Mouse (Mus musculus): ENCODE data around the gene Tmem189.

Tmem189 gene

DNA sequence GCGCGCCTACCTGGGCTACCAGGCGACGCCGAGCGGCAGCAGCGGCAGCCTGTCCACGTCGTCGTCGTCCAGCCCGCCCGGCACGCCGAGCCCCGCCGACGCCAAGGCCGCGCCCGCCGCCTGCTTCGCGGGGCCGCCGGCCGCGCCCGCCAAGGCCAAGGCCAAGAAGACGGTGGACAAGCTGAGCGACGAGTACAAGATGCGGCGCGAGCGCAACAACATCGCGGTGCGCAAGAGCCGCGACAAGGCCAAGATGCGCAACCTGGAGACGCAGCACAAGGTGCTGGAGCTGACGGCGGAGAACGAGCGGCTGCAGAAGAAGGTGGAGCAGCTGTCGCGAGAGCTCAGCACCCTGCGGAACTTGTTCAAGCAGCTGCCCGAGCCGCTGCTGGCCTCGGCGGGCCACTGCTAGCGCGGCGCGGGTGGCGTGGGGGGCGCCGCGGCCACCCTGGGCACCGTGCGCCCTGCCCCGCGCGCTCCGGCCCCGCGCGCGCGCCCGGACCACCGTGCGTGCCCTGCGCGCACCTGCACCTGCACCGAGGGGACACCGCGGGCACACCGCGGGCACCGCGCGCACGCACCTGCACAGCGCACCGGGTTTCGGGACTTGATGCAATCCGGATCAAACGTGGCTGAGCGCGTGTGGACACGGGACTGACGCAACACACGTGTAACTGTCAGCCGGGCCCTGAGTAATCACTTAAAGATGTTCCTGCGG lies at the start of gene Tmem189:
Gene Tmem189 (minus strand): TSS at position 322 of the 718 bp plus-strand sequence.
- DNase-seq (ENCODE audit: low read depth, low spot score): no peak

DNA sequence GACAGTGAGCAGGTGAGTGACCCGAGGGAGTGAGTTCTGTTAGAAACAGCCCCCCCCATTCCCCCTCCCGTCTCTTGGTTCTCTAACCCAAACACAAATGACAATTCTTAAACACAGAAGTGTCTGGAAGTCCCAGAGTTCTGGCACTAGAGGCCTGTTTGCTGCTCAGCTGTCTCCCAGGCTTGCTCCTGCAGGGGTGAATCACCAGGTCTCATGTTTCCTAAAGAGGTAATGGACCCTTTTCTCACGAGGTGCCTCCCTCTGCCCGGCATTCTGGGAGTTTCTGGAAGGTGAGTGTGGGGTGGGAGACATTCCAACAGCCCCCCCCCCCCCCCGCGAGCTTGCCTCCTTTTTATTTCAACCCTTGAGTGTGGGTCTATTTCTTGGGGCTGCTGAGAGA lies 49.4 kb upstream of the Tmem189 start:
- no peak for DNase-seq (ENCODE audit: low read depth, low spot score)

DNA sequence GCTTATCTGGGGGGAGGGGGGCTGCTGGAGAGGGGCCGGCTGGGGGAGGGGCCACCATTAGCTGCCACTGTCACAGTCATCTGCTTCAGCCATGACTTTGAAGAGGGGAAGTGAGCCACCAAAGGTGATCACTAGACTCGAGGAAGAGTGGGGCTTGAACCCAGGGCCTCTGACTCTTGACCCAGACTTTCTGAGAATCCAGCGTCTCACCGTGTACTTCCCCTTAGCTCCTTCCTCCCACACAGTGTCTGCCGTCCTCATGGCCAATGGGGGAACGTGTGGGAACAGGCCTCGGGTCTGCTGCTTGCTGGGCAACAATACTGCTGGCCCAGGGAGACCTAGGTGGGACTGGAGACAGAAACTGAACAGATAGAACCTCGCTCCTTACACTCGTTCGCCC lies 45.2 kb upstream of the Tmem189 start:
- no peak for DNase-seq (ENCODE audit: low read depth, low spot score)

DNA sequence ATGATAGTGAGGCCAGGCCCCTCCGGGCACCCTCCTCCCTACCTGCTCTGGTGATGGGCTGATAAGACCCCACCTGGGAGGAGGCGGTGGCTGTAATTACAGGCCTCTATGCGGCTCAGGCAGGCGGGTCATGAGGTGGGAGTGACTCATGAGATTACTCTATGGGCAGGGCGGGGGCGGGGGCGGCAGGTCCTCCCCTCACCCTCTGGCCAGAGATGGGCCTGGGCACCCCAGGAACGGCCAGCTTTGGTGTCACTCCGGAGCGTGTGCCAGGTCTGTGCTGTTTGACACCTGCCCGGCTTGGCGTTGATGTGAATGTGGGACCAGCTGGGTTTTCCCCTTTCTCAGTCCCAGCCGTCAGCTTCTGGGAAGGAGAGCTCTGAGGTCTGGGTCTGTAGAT lies 41.5 kb upstream of the Tmem189 start:
- DNase-seq (ENCODE audit: low read depth, low spot score): no peak

DNA sequence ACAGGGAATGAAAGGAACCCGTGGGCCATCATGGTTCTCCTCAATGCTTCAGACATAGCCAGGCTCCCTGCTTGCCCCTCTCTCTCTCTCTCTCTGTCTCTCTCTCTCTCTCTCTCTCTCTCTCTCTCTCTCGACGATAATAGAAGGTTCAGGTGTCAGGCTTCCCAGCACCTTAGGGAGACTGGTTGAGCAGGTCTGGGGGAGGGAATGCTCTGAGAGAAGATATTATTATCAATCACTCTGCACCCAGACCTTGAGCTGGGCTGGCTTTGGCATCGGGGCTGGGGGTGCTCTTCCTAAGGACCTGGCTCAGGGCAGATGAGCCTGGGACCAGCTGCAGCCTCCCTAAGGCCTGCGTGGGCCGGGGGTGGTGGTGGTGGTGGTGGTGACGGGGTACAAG lies 40.4 kb upstream of the Tmem189 start:
- no peak for DNase-seq (ENCODE audit: low read depth, low spot score)

DNA sequence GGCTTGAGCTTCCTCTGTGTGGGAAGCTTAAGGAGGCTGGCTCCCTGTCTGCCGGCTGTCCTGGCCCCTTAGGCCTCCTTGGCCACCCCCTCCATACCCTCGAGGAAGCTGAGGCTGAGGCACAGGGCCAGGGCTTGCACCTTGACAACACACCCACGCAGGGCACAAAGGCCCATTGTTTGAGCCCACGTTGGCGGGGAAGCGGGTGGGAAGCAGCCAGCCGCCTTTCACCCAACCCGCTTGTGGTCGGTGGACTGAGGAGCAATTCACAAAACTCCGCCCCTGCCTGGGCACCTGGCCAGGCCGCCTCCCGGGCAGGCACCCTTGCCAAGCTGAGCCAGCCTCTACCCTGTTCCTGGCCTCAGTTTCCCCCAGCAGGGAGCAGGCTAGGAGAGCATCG lies 37.5 kb upstream of the Tmem189 start:
- DNase-seq (ENCODE audit: low read depth, low spot score): no peak

DNA sequence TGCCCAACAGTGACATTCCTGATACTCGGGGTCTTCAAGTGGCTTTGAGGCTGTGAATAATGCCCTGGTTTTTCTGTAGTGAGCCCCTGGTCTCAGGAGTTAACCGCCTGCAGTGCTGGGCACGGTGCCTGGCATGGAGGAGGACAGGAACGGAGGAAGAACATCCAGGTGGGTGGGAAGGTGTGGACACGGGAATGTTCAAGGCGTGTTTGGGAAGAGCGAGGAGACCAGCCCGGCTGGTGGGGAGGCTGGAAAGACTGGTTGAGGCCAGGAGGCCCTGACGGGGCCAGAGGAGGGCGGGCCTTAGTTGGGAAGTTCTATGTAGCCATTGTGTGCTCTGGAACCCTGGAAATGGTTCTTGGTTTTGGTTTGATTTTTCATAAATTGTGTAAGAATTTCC lies 36.3 kb upstream of the Tmem189 start:
- DNase-seq (ENCODE audit: low read depth, low spot score): no peak

DNA sequence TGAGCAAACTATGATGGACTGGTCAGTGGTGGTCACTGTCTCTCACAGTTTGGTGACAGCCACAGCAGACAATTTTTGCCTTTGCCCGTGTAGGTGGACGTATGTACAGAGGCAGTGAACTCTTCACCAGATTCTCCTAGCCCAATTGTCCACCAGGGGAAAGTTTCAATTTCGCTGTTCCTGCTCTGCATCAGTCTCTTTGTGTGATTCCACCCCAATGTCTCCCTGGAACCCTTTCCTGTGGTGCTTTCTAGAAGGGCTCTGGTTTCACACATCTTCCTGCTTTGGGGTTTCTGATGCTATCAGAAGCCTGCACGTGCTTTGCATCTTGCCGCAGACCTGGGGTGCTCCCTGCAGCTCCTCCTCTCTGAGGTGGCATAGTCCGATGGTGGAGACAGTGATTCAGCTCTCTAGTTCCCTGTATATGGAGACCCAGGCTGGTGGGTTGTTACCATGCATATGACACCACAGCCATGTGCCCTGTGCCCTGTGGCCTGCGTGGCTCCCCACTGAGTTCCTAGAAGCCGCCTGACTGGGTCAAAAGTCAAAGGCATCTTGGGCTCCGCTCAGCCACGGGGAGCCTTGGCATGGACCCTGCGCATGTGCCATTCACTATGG lies 34.1 kb upstream of the Tmem189 start:
- no peak for DNase-seq (ENCODE audit: low read depth, low spot score)

DNA sequence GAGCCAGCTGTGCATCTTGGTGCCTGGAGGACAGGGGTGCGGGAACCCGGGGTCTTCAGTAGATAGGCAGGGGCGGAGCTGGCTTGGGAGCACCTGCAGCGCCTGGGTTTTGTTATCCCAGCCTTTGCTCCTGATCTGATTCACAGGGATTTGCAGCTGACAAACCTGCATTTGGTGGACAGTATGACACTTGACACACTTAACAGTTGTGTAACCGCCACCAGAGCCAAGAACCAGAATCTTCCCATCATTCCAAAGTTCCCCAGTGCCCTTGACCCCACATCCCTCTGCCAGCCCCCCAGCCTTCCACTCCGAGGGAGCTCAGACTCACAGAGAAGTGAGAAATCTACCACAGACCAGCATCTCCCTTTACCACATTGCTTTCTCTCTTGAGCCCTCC lies 32.9 kb upstream of the Tmem189 start:
- DNase-seq (ENCODE audit: low read depth, low spot score): no peak

DNA sequence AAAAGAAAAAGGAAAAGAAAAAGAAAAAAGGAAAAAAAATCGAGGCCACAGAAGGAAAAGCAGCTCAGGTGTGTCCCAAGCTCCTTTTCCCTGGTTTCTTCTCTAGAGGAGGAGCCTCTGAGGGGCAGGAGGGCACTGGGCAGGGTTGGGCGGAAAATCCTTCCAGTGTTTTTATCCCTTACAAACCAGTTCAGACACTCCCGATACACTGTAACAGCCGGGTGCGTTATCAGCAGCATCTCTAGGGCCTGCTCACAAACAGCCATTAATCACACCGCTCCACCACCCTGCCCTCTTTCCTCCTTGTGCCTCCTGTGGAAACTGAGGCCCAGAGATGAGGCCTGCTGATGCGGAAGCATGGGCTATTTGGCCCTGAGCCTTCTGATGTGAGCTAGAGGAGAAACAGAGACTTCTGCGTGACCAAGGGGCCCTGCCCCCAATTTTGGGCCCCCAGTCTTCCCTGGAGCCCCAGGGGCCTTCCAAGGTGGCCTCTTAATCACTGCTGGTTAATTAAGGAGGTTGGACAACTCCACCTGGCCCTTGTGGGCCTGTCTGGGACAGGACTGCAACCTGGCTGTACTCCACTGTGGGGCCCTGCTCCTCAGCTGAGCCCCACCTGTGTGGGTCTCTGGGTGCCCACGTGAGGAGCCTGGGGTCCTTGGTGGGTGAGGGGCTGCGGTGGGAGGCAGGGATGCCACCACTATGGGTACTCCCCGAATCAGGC lies 31.7 kb upstream of the Tmem189 start:
- DNase-seq (ENCODE audit: low read depth, low spot score): no peak

DNA sequence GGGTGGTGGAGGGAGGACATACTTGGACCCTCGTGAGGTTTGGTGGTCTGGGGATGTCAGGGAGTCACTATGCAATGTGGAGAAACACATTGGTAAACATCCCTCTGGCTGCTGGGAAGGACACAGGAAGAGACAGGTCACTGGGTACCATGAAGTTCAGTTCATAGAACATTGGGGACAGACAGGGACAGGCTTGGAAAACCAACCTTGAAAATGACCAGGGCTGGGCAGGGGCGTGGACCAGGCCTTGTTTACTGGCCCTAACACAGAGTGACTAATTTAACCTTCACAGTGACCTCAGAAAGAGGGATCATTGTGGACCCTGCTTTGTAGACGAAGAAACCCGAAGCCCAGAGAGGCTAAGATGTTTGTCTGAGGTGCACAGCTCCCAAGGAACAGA lies 29.9 kb upstream of the Tmem189 start:
- no peak for DNase-seq (ENCODE audit: low read depth, low spot score)

DNA sequence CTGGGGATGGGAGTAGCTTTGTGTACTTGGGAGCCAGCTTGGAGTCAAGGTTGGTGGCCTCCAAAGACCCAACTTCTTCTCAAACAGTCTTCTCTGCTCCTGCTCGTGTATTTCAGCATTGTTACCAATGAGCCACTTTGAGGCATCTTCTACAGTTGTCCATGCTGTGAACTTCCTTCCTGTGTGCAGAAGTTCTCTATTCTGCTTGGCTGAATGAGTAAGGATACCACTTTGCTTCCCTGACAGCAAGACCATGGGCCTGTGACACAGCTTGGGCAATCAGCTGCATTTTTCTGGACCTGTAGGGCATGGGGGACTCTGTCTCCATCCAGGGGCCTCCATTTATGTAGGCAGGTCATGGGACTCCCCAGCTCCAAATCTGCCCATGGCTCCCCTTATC lies 27.6 kb upstream of the Tmem189 start:
- no peak for DNase-seq (ENCODE audit: low read depth, low spot score)

DNA sequence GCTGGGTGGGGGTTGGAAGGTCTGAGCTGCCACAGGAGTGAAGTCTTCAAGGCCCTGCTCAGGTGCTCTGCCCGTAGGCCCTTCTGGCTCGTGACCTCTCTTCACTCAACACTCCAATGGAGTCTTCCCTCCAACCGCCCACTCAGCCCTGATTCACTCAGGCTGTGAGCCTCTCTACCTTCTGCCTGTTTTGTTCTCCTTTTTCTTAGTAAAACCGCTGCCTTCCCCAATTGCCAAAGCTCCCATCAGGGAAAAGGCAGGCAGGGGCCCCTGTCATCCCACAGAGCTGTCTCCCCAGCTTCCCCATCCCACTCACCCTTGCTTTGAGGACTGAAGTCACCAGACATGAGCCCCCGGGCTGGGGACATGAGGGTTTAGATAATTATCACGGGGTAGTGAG lies 25.4 kb upstream of the Tmem189 start:
- DNase-seq (ENCODE audit: low read depth, low spot score): no peak

DNA sequence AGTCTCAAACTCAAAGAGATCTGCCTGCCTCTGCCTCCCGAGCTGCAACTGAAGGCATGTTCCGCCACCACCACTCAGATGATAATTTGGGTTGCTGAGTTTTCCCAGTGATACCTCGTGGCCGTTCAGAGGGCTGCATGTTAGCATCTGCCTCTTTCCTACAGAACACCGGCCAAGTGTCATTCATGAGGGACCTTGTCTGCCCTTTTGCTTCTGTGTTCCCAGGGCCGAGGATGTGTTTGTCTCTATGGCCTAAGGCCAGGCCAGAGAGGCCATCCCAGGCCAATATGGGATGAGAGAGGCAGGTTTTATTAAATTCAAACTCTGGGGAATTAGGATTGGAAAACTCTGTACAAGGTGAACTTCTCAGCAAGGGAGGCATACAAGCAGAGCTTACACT lies 24.7 kb upstream of the Tmem189 start:
- no peak for DNase-seq (ENCODE audit: low read depth, low spot score)

DNA sequence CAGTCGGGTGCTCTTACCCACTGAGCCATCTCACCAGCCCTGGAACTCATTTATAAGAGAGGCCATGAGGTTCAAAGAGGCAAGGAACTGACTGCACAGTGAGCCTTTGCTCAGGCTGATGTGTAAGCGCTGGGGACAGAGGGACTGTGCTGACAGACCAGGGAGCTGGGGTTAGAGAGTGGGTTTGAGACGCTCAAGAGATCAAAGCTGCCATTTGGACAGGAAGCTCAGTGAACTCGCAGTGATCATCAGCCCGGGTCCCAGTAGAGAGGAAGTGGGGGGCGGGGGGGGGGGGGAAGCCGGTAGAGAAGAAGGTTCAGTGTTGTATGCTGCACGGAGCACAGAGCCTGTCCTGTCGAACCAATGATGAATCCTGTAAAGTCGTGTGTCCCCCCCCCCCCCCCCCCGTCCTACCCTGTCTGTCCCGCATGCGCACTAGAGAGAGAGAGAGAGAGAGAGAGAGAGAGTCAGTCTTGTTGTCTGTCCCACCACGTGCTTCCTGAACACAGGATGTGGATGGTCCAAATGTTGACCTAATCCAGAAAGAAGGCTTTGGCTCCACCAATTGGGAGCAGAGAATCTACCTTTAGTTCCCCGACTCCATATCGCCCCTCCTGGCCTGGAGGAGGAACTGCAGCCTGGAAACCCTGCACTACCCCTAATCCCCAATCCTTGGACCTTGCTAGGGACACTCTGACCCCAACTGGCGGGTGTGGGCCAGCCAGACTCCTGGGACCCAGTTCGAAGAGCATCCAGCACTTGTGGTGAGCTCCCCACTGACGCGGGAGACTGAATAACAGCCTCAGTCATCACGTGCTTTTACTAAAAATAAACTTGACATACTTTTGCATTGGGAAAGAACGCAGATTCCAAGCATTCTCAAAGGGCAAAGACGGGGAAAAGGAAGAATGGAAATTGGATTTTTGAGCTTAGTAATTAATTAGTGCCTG lies 23.5 kb upstream of the Tmem189 start:
- no peak for DNase-seq (ENCODE audit: low read depth, low spot score)

DNA sequence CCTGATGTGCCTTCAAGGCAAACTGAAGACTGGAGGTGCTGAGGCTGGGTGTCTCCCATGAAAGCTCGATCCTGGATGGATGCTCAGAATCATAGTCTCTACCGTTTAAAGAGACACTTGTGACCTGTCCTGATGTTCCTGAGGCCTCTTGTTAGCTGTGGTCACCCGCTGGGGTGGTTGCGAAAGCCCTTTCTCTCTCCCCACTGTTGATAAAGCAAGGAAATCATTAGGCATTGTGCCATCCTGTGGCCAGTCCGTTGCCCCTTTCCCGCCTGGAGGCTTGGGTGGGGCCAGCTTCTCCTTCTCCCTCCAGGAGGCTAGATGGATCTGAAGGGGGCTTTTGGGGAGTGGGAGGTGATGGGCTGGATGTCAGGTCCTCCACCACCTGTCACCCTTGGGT lies 21.0 kb upstream of the Tmem189 start:
- no peak for DNase-seq (ENCODE audit: low read depth, low spot score)

DNA sequence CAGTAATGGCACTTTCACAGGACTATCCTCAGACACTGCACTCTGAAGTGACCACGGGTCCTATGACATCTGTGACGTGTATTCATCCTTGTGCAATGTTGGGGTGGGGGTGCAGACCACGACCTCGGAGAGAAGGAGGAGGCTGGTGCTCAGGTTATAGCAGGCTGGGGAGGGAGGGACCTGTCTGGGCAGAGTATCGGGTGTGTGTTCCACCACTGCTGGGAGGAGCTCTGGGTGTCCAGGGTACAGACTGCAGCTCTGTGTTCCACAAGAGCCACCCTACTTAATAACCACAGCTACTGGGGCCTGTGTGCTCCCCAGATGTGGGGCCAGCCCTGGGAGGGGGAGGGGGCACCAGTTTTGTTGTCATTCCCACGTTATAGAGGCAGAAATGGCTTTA lies 20.3 kb upstream of the Tmem189 start:
- DNase-seq (ENCODE audit: low read depth, low spot score): no peak

DNA sequence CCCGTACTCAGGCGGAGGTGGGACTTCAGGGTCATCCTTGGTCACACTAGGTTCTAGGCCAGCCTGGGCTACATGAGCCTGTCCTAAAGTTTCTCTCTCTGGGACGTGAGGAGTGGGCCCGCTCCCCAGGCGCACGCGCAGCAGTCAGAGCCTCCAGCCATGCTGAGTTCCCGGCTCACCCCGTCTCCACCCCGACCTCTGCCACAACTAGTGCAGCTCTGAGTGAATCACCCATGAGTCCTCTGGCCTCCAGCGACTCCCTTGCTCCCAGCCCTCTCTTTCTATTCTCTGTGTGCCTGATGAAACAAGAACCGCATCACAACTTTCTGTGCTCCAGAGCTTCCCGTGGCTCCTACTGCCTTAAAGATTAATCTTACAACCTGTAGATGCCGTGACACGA lies 18.8 kb upstream of the Tmem189 start:
- DNase-seq (ENCODE audit: low read depth, low spot score): no peak

DNA sequence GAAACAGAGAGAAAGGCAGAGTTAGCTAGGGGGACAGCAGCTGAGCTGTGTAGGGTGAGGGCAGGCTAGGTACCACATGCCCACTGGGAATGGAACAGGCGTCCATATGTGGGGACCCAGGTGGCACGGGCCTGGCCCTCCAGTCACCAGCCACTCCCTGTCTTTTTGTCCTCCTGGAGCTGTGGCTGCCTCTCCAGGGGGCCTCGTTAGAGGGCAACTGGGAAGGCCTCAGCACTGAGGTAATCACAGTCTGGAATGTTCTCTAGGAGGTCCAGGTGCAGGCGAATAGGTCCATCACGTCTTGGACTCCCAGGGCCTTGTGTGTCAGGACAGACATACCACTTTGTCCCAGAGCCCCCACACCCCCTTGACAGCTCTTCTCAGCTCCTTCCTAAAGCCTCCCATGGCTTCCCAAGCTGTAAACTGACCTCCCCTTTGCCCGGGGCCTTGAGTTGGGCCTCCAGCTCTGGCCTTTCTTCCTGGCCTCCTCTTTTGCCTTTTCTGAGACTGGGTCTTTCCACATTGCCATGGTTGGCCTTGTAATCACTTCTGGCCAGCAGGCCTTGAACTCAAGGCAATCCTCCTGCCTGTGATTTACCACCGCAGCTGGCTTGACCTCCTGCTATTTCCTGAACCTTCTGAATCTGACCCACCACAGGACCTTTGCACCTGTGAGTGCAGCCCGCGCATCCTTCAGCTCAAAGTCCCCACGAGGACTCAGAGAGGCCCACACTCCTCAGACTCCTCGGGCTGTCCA lies 16.7 kb upstream of the Tmem189 start:
- DNase-seq (ENCODE audit: low read depth, low spot score): no peak

DNA sequence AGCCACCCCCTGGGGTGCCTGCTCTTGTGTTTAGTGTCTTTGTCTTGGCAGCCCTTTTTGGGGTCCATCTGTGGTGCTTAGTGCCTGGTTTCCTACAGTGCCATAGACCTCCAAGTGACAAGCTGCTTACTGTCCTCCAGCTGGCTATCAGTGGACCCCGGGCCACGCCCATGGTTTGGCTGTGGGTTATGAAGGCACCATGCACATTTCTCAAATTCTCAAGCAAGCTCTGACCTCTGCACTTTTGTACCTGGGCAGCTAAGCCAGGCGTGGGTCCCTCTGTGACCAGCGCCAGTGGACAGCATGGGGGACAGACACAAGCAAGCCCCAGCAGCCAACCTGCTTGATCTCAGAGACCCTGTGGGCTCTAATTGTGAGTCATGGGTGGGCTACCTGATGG lies 14.8 kb upstream of the Tmem189 start:
- no peak for DNase-seq (ENCODE audit: low read depth, low spot score)

DNA sequence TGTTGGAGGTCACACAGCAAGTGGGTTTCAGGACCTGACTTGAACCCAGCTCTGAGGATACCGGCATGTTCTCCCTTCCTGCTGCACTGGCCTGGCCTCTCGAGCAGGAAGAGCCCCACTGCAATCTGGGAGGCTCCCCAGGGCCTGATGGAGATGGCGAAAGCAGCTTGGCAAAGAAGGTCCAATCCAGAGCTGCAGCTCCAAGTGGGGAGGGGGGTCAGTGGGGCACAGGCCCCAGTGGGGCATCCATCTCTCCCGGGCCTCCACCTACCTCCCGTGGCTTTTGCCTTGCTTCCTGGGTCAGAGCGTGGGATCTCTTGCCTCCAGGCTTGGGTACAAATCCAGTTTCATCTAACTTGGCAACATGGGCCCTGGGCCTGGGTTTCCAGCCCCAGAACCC lies 12.5 kb upstream of the Tmem189 start:
- no peak for DNase-seq (ENCODE audit: low read depth, low spot score)

Data from embryo, embryonic 11.5 days (tissue).